Mouse (Mus musculus): ENCODE results near the gene Ctsk. TPM values are rescaled to one million over a fixed set of nuclear protein-coding genes. Genes with fewer than 3 reads are reported as not detected.

Ctsk gene
- total and polyA plus RNA-seq, 3 experiments = 0.20 TPM; not detected in 2

DNA sequence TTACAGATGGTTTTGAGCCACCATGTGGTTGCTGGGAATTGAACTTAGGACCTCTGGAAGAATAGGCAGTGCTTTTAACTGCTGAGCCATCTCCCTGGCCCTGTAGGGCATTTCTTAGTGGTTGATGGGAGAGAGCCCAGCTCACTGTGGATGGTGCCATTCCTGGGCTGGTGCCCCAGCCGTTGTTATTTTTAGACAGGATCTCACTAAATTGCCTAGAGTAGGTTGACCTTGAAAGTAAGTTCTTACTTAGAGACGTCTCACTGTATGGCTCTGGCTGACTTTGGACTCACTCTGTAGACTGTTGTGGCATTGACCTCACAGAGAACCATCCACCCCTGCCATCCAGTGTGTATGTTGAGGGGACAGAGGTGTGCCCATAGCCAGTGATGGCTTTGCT lies 827 bp upstream of the Ctsk start:
- Histone ChIP-seq H3K79me2 (replicated peaks; ENCODE audit: control insufficient read depth, extremely low read depth, insufficient read depth, poor library complexity, severe bottlenecking) (no peaks in the 10 kb centered on the region), H3K36me3 (replicated peaks in 1 of 2; ENCODE audit: control insufficient read depth in 1 of 2, insufficient read depth in 1 of 2, low read length in 1 of 2) (peaks cover 17 to 38% of the 10 kb centered on the region in 2 experiments), H3K4me2 (ENCODE audit: insufficient read depth, low read depth, poor library complexity, severe bottlenecking) (no peak overlapping the region), H3K27ac (ENCODE audit: insufficient read depth, low read depth) (no peak overlapping the region), H3K27me3 (replicated peaks) (no peaks in the 10 kb centered on the region), H3K9ac (ENCODE audit: insufficient read depth, low read depth) (no peak overlapping the region), H3K9me3 (replicated peaks; ENCODE audit: low read length) (no peaks in the 10 kb centered on the region), H3K4me3 (replicated peaks in 1 of 3; ENCODE audit: low read depth in 2 of 3, low read length in 2 of 3, poor library complexity in 1 of 3) (no peak overlapping the region), H3K4me1 (ENCODE audit: control insufficient read depth in 1 of 2, insufficient read depth in 2 of 2) (no peaks in the 10 kb centered on the region)
- TF ChIP-seq TBP (conservative IDR thresholded peaks at IDR 0.05; ENCODE audit: low read depth, low read length) (no peak), ETS1 (conservative IDR thresholded peaks at IDR 0.05; ENCODE audit: low read depth, low read length) (no peak), USF1 (IDR thresholded peaks at IDR 0.05; ENCODE audit: low read depth, low read length) (no peak), SMC3 (IDR thresholded peaks at IDR 0.05; ENCODE audit: low read depth, low read length) (no peak), MXI1 (IDR thresholded peaks at IDR 0.05; ENCODE audit: low read depth, low read length) (no peak), RCOR1 (conservative IDR thresholded peaks at IDR 0.05; ENCODE audit: low read depth, low read length) (no peak), JUN (IDR thresholded peaks at IDR 0.05; ENCODE audit: insufficient read depth, low read depth, low read length) (no peak), SIN3A (IDR thresholded peaks at IDR 0.05; ENCODE audit: low read length) (no peak), ZKSCAN1 (IDR thresholded peaks at IDR 0.05; ENCODE audit: borderline replicate concordance, low read depth, low read length) (no peak), POLR2A (IDR thresholded peaks at IDR 0.05; ENCODE audit: low read depth, low read length) (no peak), HCFC1 (IDR thresholded peaks at IDR 0.05; ENCODE audit: low read depth, low read length) (no peak), PAX5 (IDR thresholded peaks at IDR 0.05; ENCODE audit: low read length) (no peak), BHLHE40 (IDR thresholded peaks at IDR 0.05; ENCODE audit: low read depth, low read length) (no peak)
- in situ Hi-C loops (cut with MboI; ENCODE audit: low pct_ligation_motif_present, low pct_unique_long_range_greater_than_20kb, low sequenced_read_pairs) = no loop called here
- dilution Hi-C loops (cut with MboI; ENCODE audit: extremely low pct_ligation_motif_present, extremely low pct_unique_long_range_greater_than_20kb, low sequenced_read_pairs) = no loop called here
- DNase-seq (ENCODE audit: extremely low read depth) = no peak

DNA sequence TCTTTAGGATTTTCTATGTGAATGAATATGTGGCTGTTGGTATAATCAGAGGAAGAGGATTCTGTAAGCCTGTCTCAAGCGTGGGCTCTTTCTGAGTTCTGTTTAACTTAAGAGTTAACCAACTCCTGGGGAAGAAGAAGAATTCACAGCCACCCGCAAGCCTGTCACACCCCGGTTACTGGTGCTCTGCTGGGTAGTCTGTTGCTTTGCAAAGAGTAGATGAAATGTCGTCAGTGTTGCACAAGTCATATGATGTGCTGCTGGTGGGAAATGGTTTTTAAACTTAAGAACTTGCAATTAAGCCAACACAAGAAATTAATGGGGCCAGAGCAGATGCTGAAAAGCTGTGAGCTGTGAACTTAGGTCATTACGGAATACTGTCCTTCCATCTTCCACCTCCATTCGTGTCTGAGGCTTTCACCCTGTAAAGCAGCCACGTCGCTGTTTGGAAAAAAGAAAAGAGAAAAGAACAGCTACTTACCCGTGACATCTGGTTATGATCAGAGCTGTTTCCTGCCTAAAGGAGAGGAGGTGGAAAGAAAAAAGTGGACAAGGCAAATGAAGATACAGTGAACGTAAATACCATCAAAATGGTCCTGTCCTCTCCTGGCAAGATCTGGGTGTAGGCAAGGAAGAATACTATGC lies 562 bp downstream of the Ctsk start:
- H3K4me2 ChIP-seq (ENCODE audit: insufficient read depth, low read depth, poor library complexity, severe bottlenecking) = no peak overlapping the region
- no peak overlapping the region for H3K27ac ChIP-seq (ENCODE audit: insufficient read depth, low read depth)
- dilution Hi-C loops (cut with MboI; ENCODE audit: extremely low pct_ligation_motif_present, extremely low pct_unique_long_range_greater_than_20kb, low sequenced_read_pairs) (no loop called here), in situ Hi-C loops (cut with MboI; ENCODE audit: low pct_ligation_motif_present, low pct_unique_long_range_greater_than_20kb, low sequenced_read_pairs) (loop anchor here (25.0 kb wide), 1 partner anchor 263 kb away; the partner anchor contains the start of gene Tars2)
- H3K79me2 ChIP-seq (replicated peaks; ENCODE audit: control insufficient read depth, extremely low read depth, insufficient read depth, poor library complexity, severe bottlenecking) = no peaks in the 10 kb centered on the region
- H3K4me1 ChIP-seq (ENCODE audit: control insufficient read depth in 1 of 2, insufficient read depth in 2 of 2) = no peaks in the 10 kb centered on the region
- H3K9me3 ChIP-seq (replicated peaks; ENCODE audit: low read length) = no peaks in the 10 kb centered on the region
- no peak overlapping the region for H3K9ac ChIP-seq (ENCODE audit: insufficient read depth, low read depth)
- DNase-seq (ENCODE audit: extremely low read depth) = no peak
- no peak overlapping the region for H3K4me3 ChIP-seq (replicated peaks in 1 of 3; ENCODE audit: low read depth in 2 of 3, low read length in 2 of 3, poor library complexity in 1 of 3)
- no peak for TF ChIP-seq ZMIZ1 (IDR thresholded peaks at IDR 0.05; ENCODE audit: low read depth, low read length)
- no peaks in the 10 kb centered on the region for H3K27me3 ChIP-seq (replicated peaks)
- H3K36me3 ChIP-seq (replicated peaks in 1 of 2; ENCODE audit: control insufficient read depth in 1 of 2, insufficient read depth in 1 of 2, low read length in 1 of 2) = peaks cover 7 to 25% of the 10 kb centered on the region in 2 experiments

All from CH12.LX (cell line).